Mouse (Mus musculus): ENCODE measurements around the gene Nfam1.
"Not testable (repeated sequence)": the region's sequence is repeated elsewhere in the genome, so short reads cannot be mapped to it uniquely, and the experiment has no call there.

The Nfam1 gene

GRCm38 (mm10) chr15:83032981-83033541 lies at the start of gene Nfam1:
Nfam1 (minus strand) TSS chr15:83033306.
- DNase-seq (ENCODE audit: low read depth, low spot score): no peak

- peak; percentile 78 for DNase-seq (ENCODE audit: low read depth, low spot score)
Observed at GRCm38 (mm10) chr15:83075607-83076525, 42.8 kb upstream of the Nfam1 start.

DNA sequence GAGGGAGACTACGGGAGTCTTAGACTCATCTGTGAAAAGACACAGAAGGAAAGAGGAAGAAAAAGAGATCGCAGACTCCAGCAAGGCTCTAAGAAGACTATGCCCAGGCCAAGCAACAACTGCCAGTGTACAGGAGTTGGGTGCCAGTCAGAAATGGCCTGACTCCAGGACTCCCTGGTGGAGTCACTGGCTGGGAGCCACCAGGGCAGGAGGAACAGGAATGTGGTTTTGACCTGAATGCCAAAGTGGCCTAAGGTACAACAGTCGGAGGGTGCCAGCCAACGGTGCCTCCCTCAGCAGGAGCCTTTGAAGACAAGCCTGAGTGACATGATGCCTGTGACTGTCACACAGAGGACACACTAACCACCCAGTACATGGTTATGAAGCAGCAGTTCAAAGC lies 41.1 kb upstream of the Nfam1 start:
- no peak for DNase-seq (ENCODE audit: low read depth, low spot score)

GRCm38 (mm10) chr15:83071752-83072151 lies 38.6 kb upstream of the Nfam1 start:
- DNase-seq (ENCODE audit: low read depth, low spot score): no peak

DNA sequence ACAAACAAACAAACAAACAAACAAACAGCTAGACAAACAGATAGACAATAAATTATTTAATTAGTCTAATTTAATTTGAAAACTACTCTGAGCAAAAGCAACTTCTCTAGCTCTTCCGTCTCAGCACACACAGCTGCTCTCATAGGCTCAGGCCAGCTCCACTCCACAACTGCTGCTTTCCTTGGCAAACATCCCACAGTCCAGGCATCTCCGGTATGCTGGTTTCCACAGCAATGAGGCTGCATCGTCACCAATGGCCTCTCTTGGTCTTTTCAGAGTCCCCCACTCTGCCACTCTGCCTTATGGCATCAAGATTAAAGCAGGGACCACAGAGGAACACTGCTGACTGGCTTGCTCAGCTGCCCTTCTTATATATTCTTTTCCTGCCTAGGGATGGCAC lies 37.8 kb upstream of the Nfam1 start:
- DNase-seq (ENCODE audit: low read depth, low spot score): no peak

DNA sequence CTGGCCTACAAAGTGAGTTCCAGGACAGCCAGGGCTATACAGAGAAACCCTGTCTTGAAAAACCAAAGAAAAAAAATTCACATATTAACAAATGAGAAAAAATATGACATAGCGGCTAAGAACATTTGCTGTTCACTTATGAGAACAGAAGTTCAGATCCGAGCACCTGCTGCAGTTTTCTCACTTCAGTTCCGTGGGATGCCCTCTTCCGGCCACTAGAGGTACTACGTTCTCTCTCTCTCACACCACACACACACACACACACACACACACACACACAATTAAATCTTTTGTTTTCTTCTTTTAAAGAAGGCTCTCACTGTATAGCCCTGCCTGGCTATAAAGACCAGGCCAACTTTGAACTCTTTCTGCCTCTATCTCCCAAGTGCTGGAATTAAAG lies 35.2 kb upstream of the Nfam1 start:
- no peak for DNase-seq (ENCODE audit: low read depth, low spot score)

DNA sequence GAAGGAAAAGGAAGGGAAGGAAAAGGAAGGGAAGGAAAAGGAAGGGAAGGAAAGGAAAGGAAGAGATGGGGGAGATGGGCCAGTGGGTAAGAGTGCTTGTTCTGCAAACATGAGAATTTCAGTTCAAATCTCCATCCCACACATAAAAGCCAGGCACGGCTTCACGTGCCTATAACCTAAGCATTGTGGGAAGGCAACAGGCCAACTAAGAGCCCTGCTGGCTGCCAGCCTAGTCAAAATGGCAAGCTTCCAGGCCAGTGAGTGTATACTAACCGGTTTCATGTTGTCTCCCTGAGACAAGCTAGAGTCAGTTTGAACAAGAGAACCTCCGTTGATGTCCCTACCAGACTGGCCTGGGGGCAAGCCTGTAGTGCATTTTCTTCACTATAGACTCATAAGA lies 32.4 kb upstream of the Nfam1 start:
- no peak for DNase-seq (ENCODE audit: low read depth, low spot score)

DNA sequence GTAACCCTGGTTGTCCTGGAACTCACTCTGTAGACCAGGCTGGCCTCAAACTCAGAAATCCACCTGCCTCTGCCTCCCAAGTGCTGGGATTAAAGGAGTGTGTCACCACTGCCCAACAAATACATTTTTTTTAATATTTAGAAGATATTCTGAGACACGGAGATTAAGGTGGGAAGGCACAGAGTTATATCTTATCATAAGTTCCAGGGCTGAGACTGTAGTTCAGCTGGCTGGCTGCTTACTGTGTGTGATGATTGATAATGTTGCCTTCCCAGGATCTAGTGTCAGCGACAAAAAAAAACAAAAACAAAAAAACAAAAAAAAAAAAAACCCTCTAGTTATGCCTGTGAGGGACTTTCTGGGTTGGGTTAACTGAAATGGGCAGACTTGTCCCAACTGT lies 29.5 kb upstream of the Nfam1 start:
- not testable (repeated sequence) for DNase-seq (ENCODE audit: low read depth, low spot score)

DNA sequence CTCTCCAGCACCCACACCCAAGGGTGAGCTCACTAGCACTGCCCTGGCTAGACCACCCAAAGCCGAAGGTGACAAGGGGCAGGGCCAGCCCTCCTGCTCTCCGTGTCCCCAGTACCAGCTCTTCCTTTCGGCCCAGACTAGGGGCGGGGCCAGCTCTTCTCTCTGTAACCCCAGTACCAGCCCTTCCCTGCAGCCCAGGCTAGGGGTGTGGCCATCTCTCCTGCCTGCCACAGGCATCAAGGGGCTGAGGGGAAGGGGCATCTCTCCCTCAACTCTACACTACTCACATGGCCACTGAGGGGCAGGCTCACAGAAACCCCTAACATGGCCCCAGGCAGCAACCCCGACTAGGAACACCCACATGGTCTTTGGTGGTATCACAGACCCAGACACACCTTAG lies 28.6 kb upstream of the Nfam1 start:
- no peak for DNase-seq (ENCODE audit: low read depth, low spot score)

- no peak for DNase-seq (ENCODE audit: low read depth, low spot score)
Observed at GRCm38 (mm10) chr15:83059233-83059660, 26.1 kb upstream of the Nfam1 start.

DNA sequence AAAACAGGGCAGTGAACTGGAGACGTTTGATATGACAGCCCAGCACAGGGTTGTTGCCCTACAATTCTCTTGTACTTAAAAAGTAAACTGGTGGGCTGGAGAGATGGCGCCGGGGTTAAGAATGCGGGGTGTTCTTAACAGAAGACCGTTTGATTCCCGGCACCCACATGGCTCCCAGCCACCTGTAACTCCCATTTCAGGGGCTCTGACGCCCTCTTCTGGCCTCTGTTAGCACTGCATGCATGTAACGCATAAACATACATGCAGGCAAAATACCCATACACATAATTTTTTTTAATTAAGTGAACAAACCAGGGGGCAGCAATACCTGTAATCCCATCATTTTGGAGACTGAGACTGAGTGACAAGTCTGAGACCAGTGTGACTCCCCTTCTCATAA lies 24.4 kb upstream of the Nfam1 start:
- no peak for DNase-seq (ENCODE audit: low read depth, low spot score)

DNA sequence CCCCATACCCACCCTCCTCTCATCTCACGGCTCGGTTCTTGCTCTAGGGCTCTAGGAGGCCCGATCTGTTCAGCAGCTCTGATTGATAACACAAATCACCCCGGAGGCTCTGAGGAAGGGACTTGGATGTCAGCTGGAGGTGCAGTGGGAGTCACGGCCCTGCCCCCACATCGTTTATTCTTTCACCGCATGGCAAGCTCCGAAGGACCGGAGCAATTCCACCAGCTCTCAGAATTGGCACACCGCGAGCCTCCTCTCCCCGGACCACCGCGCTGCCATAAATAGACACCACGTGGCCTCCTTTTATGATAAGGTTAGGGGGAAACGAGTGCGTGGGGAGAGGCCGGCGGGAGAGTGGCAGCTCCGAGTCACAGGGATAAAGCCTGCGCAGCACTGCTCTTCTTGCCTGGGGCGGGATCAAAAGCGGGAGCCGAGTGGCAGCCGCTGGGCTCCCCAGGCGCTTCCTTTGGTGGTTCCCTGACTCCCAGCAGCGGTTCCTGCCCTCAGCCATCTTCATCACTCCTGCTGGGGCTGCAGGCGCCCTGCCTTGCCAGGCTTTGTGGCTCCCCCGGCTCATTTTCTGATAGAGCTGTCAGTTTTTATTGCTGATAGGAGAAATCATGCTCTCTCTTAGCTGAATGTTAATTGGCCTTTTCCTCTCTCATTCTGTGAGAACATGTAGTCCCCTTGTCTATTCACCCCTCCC lies 23.4 kb upstream of the Nfam1 start:
- DNase-seq (ENCODE audit: low read depth, low spot score): no peak

DNA sequence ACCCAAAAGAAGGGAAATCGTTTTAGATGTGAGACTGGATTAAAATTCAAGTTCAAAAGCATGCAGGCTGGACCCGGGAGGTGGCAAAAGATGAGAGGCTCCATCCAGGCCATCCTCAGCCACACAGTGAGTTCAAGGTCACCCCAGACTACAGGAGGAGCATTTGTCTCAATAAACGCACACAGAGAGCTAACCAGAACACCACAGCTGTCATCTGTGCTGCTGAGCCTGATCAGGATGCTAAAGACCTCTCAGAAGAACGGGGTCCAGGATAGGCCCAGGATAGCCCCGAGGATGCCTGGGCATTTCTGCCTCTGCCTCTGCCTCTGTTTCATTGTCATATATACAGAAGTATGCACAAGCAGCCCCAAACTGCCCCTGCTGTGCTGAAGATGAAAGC lies 22.5 kb upstream of the Nfam1 start:
- no peak for DNase-seq (ENCODE audit: low read depth, low spot score)

DNA sequence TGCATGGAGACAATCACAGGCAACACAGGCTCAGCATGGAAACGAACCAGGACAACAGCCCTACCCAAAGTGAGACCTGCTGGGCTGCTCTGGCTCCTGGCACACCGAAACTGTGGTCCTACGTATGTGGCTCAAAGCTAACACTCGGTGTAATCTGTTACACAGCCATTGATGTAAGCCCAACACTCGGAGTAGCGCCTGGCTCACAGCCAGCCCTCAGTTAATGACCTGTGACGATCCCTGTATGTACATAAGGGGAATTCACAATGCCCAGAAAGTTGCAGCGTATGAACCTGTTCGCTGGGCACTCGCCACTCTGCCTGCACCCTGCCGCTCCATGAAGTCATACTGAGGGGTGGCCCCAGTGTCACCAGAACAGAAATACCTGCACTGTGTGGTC lies 20.2 kb upstream of the Nfam1 start:
- no peak for DNase-seq (ENCODE audit: low read depth, low spot score)

DNA sequence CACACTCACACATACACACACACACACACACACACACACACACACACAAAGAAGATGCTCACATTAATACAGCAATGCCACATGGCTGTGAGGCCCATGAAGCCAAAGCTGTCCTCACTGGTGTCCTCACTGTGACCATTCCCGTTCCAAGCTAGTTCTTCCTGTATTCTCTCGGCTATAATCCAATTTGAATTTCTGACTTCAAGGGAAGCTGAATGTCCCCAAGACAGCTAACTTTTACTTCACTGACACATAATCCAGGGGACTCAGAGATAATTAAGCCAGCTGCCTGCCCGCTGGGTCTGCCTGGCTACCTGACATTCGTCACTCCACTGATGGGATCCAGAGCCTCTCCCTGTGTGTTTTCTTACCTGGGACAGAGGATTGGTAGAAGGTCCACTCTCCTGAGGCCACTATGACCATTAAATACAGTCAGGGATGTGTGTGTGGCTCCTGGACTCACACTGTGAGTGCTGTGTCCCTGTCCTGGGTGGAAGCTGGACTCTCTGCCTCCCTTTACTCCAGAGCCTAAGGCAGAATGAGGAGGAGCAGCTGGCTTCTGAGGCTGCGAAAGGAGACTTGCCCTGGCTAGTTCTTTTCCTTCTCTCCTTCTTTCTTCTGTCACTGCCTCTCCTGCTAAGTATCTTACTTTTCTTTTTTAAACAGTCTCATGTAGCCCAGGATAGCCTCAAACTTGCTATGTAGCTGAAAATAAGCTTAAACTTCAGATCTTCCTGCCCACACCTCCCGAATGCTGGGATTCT lies 19.4 kb upstream of the Nfam1 start:
- no peak for DNase-seq (ENCODE audit: low read depth, low spot score)

DNA sequence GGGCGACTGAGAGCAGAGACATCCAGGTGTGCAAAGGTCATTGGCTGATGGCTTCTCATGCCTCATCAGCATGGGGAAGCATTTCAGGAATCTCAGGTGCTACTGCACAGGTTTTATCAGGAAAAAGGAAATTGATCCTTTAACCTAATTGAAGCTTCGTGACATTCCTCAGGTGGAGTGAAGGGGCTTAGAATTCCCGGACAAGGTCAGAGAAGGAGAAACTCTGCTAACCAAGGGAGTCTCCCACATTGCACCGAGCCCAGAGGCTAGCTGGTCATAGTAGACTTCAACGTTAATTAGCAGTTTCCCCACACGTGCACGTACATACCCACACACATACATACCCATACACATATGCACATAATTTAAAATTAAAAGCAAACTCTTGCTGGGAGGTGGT lies 13.6 kb upstream of the Nfam1 start:
- DNase-seq (ENCODE audit: low read depth, low spot score): no peak

DNA sequence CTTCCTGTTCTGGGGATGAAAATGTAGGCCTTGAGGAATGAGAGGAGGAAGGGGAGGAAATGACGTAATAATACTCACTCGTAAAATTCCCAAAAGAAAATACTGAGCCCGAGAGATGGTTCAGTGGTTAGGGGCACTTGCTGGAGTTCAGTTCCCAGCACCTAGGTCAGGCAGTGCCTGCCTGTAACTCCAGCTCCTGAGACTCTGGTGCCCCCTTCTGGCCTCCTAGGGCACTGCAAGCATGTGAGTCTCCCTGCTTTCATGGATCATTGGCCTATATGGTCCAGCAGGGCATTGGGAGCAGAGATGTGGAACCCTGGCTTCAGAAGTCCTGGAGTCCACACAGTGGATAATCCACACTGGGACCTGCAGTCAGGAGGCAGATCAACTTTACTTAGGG lies 13.2 kb upstream of the Nfam1 start:
- DNase-seq (ENCODE audit: low read depth, low spot score): no peak

DNA sequence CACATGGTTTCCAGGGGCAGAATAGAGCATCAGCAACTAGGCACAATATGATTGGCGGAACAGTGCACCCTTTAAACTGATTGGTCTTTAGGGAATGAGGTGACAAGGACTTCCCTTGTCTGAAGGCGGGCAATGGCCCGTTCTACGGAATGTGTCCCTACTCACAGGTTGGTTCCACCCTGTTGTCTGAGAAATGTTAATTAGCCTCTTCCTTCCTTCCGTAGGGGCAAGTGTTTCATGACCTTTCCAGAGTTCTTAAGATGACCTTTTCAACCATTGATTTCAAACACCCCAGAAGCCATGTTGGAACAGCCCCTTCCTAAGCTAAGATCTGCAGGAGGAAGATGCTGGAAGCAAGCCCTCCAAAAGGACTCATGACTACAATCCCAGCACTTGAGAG lies 12.5 kb upstream of the Nfam1 start:
- DNase-seq (ENCODE audit: low read depth, low spot score): not testable (repeated sequence)

- no peak for DNase-seq (ENCODE audit: low read depth, low spot score)
Observed at GRCm38 (mm10) chr15:83043362-83043708, 10.2 kb upstream of the Nfam1 start.

DNA sequence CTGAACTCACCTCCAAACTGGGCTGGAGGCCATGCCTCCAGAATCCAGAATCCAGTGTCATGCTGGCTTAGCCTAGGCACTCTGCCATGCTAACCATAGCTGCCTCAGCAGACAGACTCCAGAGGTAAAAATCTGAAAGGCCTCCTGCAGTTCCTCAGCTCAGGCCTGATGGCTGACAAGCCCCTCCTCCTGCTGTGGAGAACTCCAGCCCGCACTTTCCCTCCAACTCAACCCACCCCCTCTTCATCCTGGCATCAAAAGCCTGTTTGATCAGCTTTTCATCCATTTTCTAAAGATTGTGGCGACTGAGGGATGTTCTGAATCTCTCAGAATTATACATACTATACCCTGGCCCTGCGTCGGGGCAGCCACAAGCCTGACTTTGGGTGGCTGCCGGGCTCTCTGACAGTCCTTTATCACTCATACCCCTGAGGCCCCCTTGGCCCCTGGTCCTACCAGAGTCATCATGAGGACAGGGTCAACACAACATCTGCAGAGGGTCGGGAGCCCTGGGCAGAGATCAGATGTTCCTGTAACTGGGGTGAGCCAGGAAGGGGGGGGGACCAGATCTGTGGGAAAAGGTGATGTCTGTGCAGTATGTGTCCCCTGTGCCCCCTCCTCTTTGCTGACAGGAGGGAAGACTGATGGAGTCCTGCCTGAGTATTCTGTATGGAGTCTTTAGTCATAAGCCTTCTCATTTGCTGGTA lies 9.7 kb upstream of the Nfam1 start:
- DNase-seq (ENCODE audit: low read depth, low spot score): peak; percentile 65

DNA sequence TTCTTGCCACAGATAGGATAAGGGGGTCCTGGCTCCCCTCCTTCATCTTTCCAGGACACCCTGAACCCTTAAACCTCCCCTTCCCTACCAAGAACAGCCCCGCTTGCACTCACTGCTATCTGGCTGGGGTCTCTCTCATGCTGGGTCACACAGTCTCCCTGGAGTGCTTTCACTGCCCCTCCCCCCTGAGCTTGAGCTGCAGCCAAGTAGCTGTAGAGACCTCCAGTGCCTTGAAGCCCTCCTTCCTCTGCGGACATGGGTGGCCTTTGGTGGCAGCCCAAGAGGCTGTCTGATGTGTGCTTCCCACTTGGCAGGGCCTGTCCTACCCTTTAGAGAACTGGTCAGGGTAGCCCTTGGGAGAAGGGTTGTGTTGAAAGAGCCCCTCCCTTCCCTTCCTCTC lies 7.0 kb upstream of the Nfam1 start:
- DNase-seq (ENCODE audit: low read depth, low spot score): no peak
